In the genomic region with DNA sequence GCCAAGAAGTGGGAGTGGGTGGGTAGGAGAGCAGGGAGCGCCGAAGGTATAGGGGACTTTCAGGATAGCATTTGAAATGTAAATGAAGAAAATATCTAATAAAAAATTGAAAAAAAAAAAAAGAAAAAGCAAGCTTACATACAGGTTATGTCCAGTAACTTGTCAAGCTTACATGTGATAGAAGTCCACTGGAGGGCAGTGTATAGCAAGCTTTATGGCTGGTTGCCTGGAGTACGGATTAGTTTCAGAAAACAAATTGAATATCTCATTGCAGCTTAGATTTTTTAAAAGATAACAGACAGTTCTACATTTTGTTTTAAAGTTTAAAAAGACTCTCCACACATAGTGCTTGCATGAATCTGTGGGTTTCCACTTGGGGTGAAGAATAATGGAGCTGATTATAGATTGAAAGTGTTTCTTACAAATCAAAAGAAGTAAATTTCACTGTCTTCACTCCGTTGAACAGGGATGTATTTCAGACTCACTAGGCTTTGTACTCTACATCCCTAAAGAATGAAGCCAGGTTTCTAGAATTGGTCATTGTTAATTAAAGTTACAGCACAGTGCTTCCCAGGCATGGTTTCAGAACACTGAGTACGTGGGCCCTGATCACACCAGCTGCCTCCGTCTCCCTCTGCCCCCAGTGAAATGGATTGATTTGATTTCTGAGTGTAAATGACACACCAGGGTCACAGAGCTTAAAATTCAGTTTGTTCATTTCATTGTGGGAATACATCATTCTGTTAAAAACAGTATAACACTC, we compare ENCODE assay signal across 10 mouse cellular contexts.
A peak's percentile ranks its signal among the peaks of the same experiment; 100 is the strongest.
DNase-seq lines count a peak whose midpoint lies in the region; ATAC-seq lines count a peak whose summit lies in the region.
"Had no signal": no experiment of that assay in that cellular context is flagged by ENCODE, and none has a peak within 500 bp of the region (broad histone marks: within the 10 kb centered on the region; RNA-seq: fewer than 3 reads in every experiment).

No protein-coding gene starts in this region.

- no peaks in the 10 kb centered on the region for H3K36me3 ChIP-seq in kidney, embryonic 15.5 days
- H3K36me3 ChIP-seq in stomach, embryonic 15.5 days = no peaks in the 10 kb centered on the region
- H3K36me3 ChIP-seq: lung, embryonic 15.5 days had no signal

- 54% methylated on average over 6 of the region's 6 CpGs for WGBS in kidney, embryonic 15.5 days
- WGBS in stomach, embryonic 15.5 days = 68% methylated on average over 6 of the region's 6 CpGs

- no peak overlapping the region for H3K4me3 ChIP-seq in kidney, embryonic 15.5 days (replicated peaks)
- no peak overlapping the region for H3K4me3 ChIP-seq in stomach, embryonic 15.5 days (replicated peaks)
- H3K4me3 ChIP-seq: erythroblast, embryonic 14.5 days; lung, embryonic 15.5 days had no signal

- no peaks in the 10 kb centered on the region for H3K27me3 ChIP-seq in kidney, embryonic 15.5 days
- H3K27me3 ChIP-seq in stomach, embryonic 15.5 days (replicated peaks) = no peaks in the 10 kb centered on the region
- H3K27me3 ChIP-seq: lung, embryonic 15.5 days had no signal

- H3K9ac ChIP-seq in kidney, embryonic 15.5 days = no peak overlapping the region
- H3K9ac ChIP-seq in stomach, embryonic 15.5 days = no peak overlapping the region
- H3K9ac ChIP-seq: lung, embryonic 15.5 days had no signal

- peak; percentile 78; the same call in 1 of the 2 replicates for ATAC-seq in kidney, embryonic 15.5 days (replicated peaks; ENCODE audit: low FRiP score)
- ATAC-seq in stomach, embryonic 15.5 days (ENCODE audit: insufficient read depth, low FRiP score, low read depth) = 0 out of 2 replicates have a peak, but pooled peaks have one; percentile 39

- DNase-seq in cerebellum, adult 9-10 months = peak; percentile 18
- DNase-seq in cerebellum, adult 8-10 months = no peak
- DNase-seq in 3134 (ENCODE audit: extremely low read depth, insufficient read length, low spot score) = peak; percentile 39
- peak; percentile 20 for DNase-seq in embryo, embryonic 11.5 days (ENCODE audit: low read depth, low spot score)
- peak; percentile 46 for DNase-seq in lung, postnatal 14 days
- DNase-seq in urinary bladder, adult 2 months (ENCODE audit: low spot score) = no peak

- no peaks in the 10 kb centered on the region for H3K4me1 ChIP-seq in kidney, embryonic 15.5 days
- no peaks in the 10 kb centered on the region for H3K4me1 ChIP-seq in stomach, embryonic 15.5 days
- H3K4me1 ChIP-seq: lung, embryonic 15.5 days had no signal

- no peak overlapping the region for H3K27ac ChIP-seq in kidney, embryonic 15.5 days
- no peak overlapping the region for H3K27ac ChIP-seq in stomach, embryonic 15.5 days
- H3K27ac ChIP-seq: lung, embryonic 15.5 days had no signal

- H3K9me3 ChIP-seq in kidney, embryonic 15.5 days (replicated peaks) = no peaks in the 10 kb centered on the region
- H3K9me3 ChIP-seq in stomach, embryonic 15.5 days = no peaks in the 10 kb centered on the region

- no peak overlapping the region for H3K4me2 ChIP-seq in kidney, embryonic 15.5 days
- H3K4me2 ChIP-seq in stomach, embryonic 15.5 days = no peak overlapping the region
- H3K4me2 ChIP-seq: lung, embryonic 15.5 days had no signal

Comparison
In these comparisons a context has a peak if more than half of its experiments do, and no peak if none do; other contexts are left out.
1. DNase-seq: peak in cerebellum, adult 9-10 months (single experiment), 3134 (single experiment), embryo, embryonic 11.5 days (single experiment) and lung, postnatal 14 days (single experiment); none in cerebellum, adult 8-10 months (single experiment) and urinary bladder, adult 2 months (single experiment).